Mouse (Mus musculus): ENCODE results near the gene Alg1. TPM values are rescaled to one million over a fixed set of nuclear protein-coding genes. Genes with fewer than 3 reads are reported as not detected.
"Not testable (repeated sequence)": the region's sequence is repeated elsewhere in the genome, so short reads cannot be mapped to it uniquely, and the experiment has no call there.

The Alg1 gene
- polyA plus RNA-seq, 1 experiment from 2014 or later, result 39.3 TPM

GRCm38 (mm10) chr16:5227501-5227900 lies 5.9 kb upstream of the Alg1 start:
- H3K9me3 ChIP-seq (ENCODE audit: low read length); H3K9ac ChIP-seq (replicated peaks; ENCODE audit: low read length); H3K4me3 ChIP-seq (ENCODE audit: low read length); H3K4me1 ChIP-seq (ENCODE audit: insufficient read depth, low read length); H3K4me2 ChIP-seq (replicated peaks; ENCODE audit: low read depth, low read length); ATAC-seq (ENCODE audit: low FRiP score, low TSS enrichment); H3K36me3 ChIP-seq (ENCODE audit: insufficient read depth, low read length); H3K27ac ChIP-seq (ENCODE audit: low read length); H3K27me3 ChIP-seq (ENCODE audit: insufficient read depth, low read length): not testable (repeated sequence)
- 64% methylated on average over 19 of the region's 19 CpGs for WGBS

GRCm38 (mm10) chr16:5228103-5228502 lies 5.3 kb upstream of the Alg1 start:
- H3K27me3 ChIP-seq (ENCODE audit: insufficient read depth, low read length); H3K4me3 ChIP-seq (ENCODE audit: low read length); H3K4me2 ChIP-seq (replicated peaks; ENCODE audit: low read depth, low read length); H3K9ac ChIP-seq (replicated peaks; ENCODE audit: low read length); H3K9me3 ChIP-seq (ENCODE audit: low read length); H3K4me1 ChIP-seq (ENCODE audit: insufficient read depth, low read length); H3K36me3 ChIP-seq (ENCODE audit: insufficient read depth, low read length); ATAC-seq (ENCODE audit: low FRiP score, low TSS enrichment); H3K27ac ChIP-seq (ENCODE audit: low read length): not testable (repeated sequence)
- WGBS, result 62% methylated on average over 3 of the region's 3 CpGs

GRCm38 (mm10) chr16:5232982-5233381 lies 439 bp upstream of the Alg1 start:
- ATAC-seq (ENCODE audit: low FRiP score, low TSS enrichment), result peak; percentile 28
- no peaks in the 10 kb centered on the region for H3K27me3 ChIP-seq (ENCODE audit: insufficient read depth, low read length)
- peak overlapping the region; percentile 89 for H3K4me3 ChIP-seq (ENCODE audit: low read length)
- peaks cover 7% of the 10 kb centered on the region for H3K4me1 ChIP-seq (ENCODE audit: insufficient read depth, low read length)
- H3K9me3 ChIP-seq (ENCODE audit: low read length), result no peaks in the 10 kb centered on the region
- no peak overlapping the region for H3K27ac ChIP-seq (ENCODE audit: low read length)
- no peaks in the 10 kb centered on the region for H3K36me3 ChIP-seq (ENCODE audit: insufficient read depth, low read length)
- no peak overlapping the region for H3K9ac ChIP-seq (replicated peaks; ENCODE audit: low read length)
- 77% methylated on average over 4 of the region's 4 CpGs for WGBS
- peak overlapping the region; percentile 88 for H3K4me2 ChIP-seq (replicated peaks; ENCODE audit: low read depth, low read length)

- Histone ChIP-seq H3K27me3 (ENCODE audit: insufficient read depth, low read length) (no peaks in the 10 kb centered on the region), H3K4me2 (replicated peaks; ENCODE audit: low read depth, low read length) (no peak overlapping the region), H3K4me1 (ENCODE audit: insufficient read depth, low read length) (no peaks in the 10 kb centered on the region), H3K27ac (ENCODE audit: low read length) (no peak overlapping the region), H3K36me3 (ENCODE audit: insufficient read depth, low read length) (peaks cover 52% of the 10 kb centered on the region), H3K9ac (replicated peaks; ENCODE audit: low read length) (no peak overlapping the region), H3K4me3 (ENCODE audit: low read length) (no peak overlapping the region), H3K9me3 (ENCODE audit: low read length) (no peaks in the 10 kb centered on the region)
- WGBS, result 82% methylated on average over 4 of the region's 4 CpGs
- ATAC-seq (ENCODE audit: low FRiP score, low TSS enrichment), result no peak
Measured at GRCm38 (mm10) chr16:5242355-5242754, 8.9 kb downstream of the Alg1 start.

- Histone ChIP-seq H3K4me3 (ENCODE audit: low read length) (no peak overlapping the region), H3K4me2 (replicated peaks; ENCODE audit: low read depth, low read length) (no peak overlapping the region), H3K27me3 (ENCODE audit: insufficient read depth, low read length) (no peaks in the 10 kb centered on the region), H3K27ac (ENCODE audit: low read length) (no peak overlapping the region), H3K4me1 (ENCODE audit: insufficient read depth, low read length) (no peaks in the 10 kb centered on the region), H3K9me3 (ENCODE audit: low read length) (no peaks in the 10 kb centered on the region), H3K9ac (replicated peaks; ENCODE audit: low read length) (no peak overlapping the region), H3K36me3 (ENCODE audit: insufficient read depth, low read length) (peaks cover 57% of the 10 kb centered on the region)
- ATAC-seq (ENCODE audit: low FRiP score, low TSS enrichment), result no peak
- 89% methylated on average over 6 of the region's 6 CpGs for WGBS
Measured at GRCm38 (mm10) chr16:5242882-5243281, 9.5 kb downstream of the Alg1 start.

GRCm38 (mm10) chr16:5244411-5244810 lies 11.0 kb downstream of the Alg1 start:
- 31% methylated on average over 7 of the region's 7 CpGs for WGBS
- H3K36me3 ChIP-seq (ENCODE audit: insufficient read depth, low read length), result peaks cover 60% of the 10 kb centered on the region
- H3K9ac ChIP-seq (replicated peaks; ENCODE audit: low read length), result no peak overlapping the region
- no peaks in the 10 kb centered on the region for H3K4me1 ChIP-seq (ENCODE audit: insufficient read depth, low read length)
- no peak overlapping the region for H3K4me3 ChIP-seq (ENCODE audit: low read length)
- no peaks in the 10 kb centered on the region for H3K9me3 ChIP-seq (ENCODE audit: low read length)
- no peak overlapping the region for H3K27ac ChIP-seq (ENCODE audit: low read length)
- no peaks in the 10 kb centered on the region for H3K27me3 ChIP-seq (ENCODE audit: insufficient read depth, low read length)
- H3K4me2 ChIP-seq (replicated peaks; ENCODE audit: low read depth, low read length), result no peak overlapping the region
- no peak; the same call in 1 of the 2 replicates for ATAC-seq (ENCODE audit: low FRiP score, low TSS enrichment)

- 87% methylated on average over 3 of the region's 3 CpGs for WGBS
- ATAC-seq (ENCODE audit: low FRiP score, low TSS enrichment), result no peak
Measured at GRCm38 (mm10) chr16:5250891-5251290, 17.5 kb downstream of the Alg1 start.

GRCm38 (mm10) chr16:5252260-5252659 lies 18.8 kb downstream of the Alg1 start:
- H3K4me3 ChIP-seq (ENCODE audit: low read length), result no peak overlapping the region
- 91% methylated on average over 2 of the region's 2 CpGs for WGBS
- no peak overlapping the region for H3K9ac ChIP-seq (replicated peaks; ENCODE audit: low read length)
- H3K9me3 ChIP-seq (ENCODE audit: low read length), result no peaks in the 10 kb centered on the region
- no peak for ATAC-seq (ENCODE audit: low FRiP score, low TSS enrichment)
- H3K4me2 ChIP-seq (replicated peaks; ENCODE audit: low read depth, low read length), result no peak overlapping the region
- H3K4me1 ChIP-seq (ENCODE audit: insufficient read depth, low read length), result peaks cover 16% of the 10 kb centered on the region; the same call in 1 of the 2 replicates
- no peak overlapping the region for H3K27ac ChIP-seq (ENCODE audit: low read length)
- H3K36me3 ChIP-seq (ENCODE audit: insufficient read depth, low read length), result peaks cover 25% of the 10 kb centered on the region
- no peaks in the 10 kb centered on the region for H3K27me3 ChIP-seq (ENCODE audit: insufficient read depth, low read length)

More at GRCm38 (mm10) chr16:5250891-5251290, 17.5 kb downstream of the Alg1 start:
- H3K4me1 ChIP-seq (ENCODE audit: insufficient read depth, low read length), result peaks cover 11% of the 10 kb centered on the region; the same call in 1 of the 2 replicates
- H3K9ac ChIP-seq (replicated peaks; ENCODE audit: low read length), result no peak overlapping the region
- H3K36me3 ChIP-seq (ENCODE audit: insufficient read depth, low read length), result peaks cover 29% of the 10 kb centered on the region
- H3K27me3 ChIP-seq (ENCODE audit: insufficient read depth, low read length), result no peaks in the 10 kb centered on the region
- H3K4me3 ChIP-seq (ENCODE audit: low read length), result no peak overlapping the region
- no peaks in the 10 kb centered on the region for H3K9me3 ChIP-seq (ENCODE audit: low read length)
- H3K4me2 ChIP-seq (replicated peaks; ENCODE audit: low read depth, low read length), result no peak overlapping the region
- H3K27ac ChIP-seq (ENCODE audit: low read length), result no peak overlapping the region

GRCm38 (mm10) chr16:5254346-5255025 lies 21.1 kb downstream of the Alg1 start:
- Histone ChIP-seq H3K36me3 (ENCODE audit: insufficient read depth, low read length) (peaks cover 8% of the 10 kb centered on the region; the same call in 1 of the 2 replicates), H3K4me1 (ENCODE audit: insufficient read depth, low read length) (peaks cover 16% of the 10 kb centered on the region; the same call in 1 of the 2 replicates), H3K27ac (ENCODE audit: low read length) (peak overlapping the region; percentile 89), H3K4me2 (replicated peaks; ENCODE audit: low read depth, low read length) (peak overlapping the region; percentile 64), H3K27me3 (ENCODE audit: insufficient read depth, low read length) (no peaks in the 10 kb centered on the region), H3K9me3 (ENCODE audit: low read length) (no peaks in the 10 kb centered on the region), H3K9ac (replicated peaks; ENCODE audit: low read length) (peak overlapping the region; percentile 86), H3K4me3 (ENCODE audit: low read length) (peak overlapping the region; percentile 83)
- ATAC-seq (ENCODE audit: low FRiP score, low TSS enrichment), result peak; percentile 69
- WGBS, result 4% methylated on average over 15 of the region's 15 CpGs

- peaks cover 8% of the 10 kb centered on the region; the same call in 1 of the 2 replicates for H3K36me3 ChIP-seq (ENCODE audit: insufficient read depth, low read length)
- H3K4me1 ChIP-seq (ENCODE audit: insufficient read depth, low read length), result peaks cover 16% of the 10 kb centered on the region; the same call in 1 of the 2 replicates
- H3K4me3 ChIP-seq (ENCODE audit: low read length), result peak overlapping the region; percentile 83
- H3K4me2 ChIP-seq (replicated peaks; ENCODE audit: low read depth, low read length), result peak overlapping the region; percentile 64
- no peaks in the 10 kb centered on the region for H3K9me3 ChIP-seq (ENCODE audit: low read length)
- peak overlapping the region; percentile 89 for H3K27ac ChIP-seq (ENCODE audit: low read length)
- H3K9ac ChIP-seq (replicated peaks; ENCODE audit: low read length), result peak overlapping the region; percentile 86
- no peaks in the 10 kb centered on the region for H3K27me3 ChIP-seq (ENCODE audit: insufficient read depth, low read length)
- 2% methylated on average over 27 of the region's 27 CpGs for WGBS
- ATAC-seq (ENCODE audit: low FRiP score, low TSS enrichment), result peak; percentile 31; the same call in 1 of the 2 replicates
Measured at GRCm38 (mm10) chr16:5255081-5255740, 21.8 kb downstream of the Alg1 start.
